Mouse (Mus musculus): Measurements from ENCODE around the gene Mybpc3.
"Not testable (repeated sequence)": the region's sequence is repeated elsewhere in the genome, so short reads cannot be mapped to it uniquely, and the experiment has no call there.

The Mybpc3 gene

GRCm38 (mm10) chr2:91087453-91087852 is 30.5 kb upstream of the Mybpc3 start:
- peak; percentile 69 to 78 for DNase-seq (ENCODE audit: low spot score in 2 of 2)

- no peak for DNase-seq (ENCODE audit: low spot score in 2 of 2)
These were observed 29.0 kb upstream of the Mybpc3 start for GRCm38 (mm10) chr2:91088987-91089386.

DNA sequence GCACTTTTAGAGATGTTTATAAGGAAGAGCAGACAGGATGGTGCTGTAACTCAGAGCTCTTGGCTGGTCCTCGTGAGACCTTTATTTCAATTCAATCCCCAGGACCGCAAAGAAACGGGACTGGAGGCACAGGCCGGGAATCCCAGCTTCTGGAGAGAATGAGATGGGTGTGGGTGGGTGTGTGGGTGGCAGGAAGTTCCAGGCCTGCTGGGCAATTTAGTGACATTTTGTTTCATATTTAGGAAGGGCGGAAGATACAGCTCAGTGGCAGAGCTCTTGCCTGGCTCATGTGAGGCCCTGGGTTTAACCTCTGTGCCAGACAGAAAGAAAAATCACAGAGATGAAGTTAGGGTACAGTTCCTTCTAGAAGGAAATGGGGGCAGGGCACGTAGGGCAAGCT is 27.7 kb upstream of the Mybpc3 start:
- DNase-seq (ENCODE audit: low spot score in 2 of 2), result no peak

DNA sequence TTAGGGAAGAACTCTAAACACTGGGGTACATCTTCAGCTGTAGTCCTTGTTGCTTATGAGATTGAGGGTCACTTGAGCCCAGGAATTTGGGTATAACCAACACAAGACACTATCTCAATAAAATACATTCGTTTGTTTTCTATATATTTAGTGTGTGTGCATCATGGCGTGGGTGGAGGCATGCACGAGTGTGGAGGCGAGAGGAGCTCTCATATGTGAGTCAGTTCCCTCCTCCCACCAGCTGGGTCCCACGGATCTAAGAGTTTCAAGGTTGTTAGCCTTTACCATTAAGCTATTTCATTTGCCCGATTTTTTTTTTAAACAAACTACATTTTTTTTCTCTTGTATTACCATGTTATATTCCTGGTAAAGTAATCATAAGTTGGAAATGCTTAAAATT is 27.1 kb upstream of the Mybpc3 start:
- DNase-seq (ENCODE audit: low spot score in 2 of 2), result no peak

DNA sequence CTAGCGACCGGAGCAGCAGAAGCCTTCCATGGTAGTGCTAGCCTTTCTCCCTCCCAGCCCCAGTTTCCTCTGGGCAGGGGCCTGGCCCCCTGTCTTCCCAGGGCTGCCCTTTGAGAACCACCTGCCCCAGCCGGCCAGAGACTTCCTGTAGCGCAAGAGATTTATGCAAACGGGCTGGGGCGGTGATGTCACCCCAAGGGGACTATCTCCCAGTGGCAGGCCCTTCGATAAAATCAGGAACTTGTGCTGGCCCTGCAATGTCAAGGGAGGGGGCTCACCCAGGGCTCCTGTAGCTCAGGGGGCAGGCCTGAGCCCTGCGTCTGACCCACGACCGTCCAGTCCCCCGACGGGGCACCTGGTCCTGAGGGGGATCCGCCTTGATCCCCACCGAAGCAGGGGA is 21.4 kb upstream of the Mybpc3 start:
- DNase-seq (ENCODE audit: low spot score in 2 of 2), result peak; percentile 30 to 71

- DNase-seq (ENCODE audit: low spot score in 2 of 2), result no peak
These were observed 20.9 kb upstream of the Mybpc3 start for GRCm38 (mm10) chr2:91097015-91097414.

DNA sequence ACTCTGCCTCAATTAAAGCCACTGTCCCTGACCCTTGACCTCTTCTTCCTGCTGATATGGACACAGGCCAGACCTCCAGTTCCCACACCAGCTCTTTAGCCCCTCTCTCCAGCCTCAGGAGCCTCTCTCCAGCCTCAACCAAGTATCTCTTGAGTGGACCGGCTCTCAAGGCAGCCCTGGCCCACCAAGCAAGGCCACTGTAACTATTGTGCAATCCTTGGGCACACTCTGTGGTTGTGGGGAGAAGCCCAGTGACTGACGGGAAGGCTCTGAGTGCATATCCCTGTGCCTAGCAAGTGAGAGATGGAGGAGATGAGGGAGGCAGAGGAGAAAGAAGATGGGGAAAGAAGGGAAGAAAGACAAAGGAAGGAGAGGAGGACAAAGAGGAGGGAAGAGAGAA is 19.8 kb upstream of the Mybpc3 start:
- DNase-seq (ENCODE audit: low spot score in 2 of 2), result no peak

DNA sequence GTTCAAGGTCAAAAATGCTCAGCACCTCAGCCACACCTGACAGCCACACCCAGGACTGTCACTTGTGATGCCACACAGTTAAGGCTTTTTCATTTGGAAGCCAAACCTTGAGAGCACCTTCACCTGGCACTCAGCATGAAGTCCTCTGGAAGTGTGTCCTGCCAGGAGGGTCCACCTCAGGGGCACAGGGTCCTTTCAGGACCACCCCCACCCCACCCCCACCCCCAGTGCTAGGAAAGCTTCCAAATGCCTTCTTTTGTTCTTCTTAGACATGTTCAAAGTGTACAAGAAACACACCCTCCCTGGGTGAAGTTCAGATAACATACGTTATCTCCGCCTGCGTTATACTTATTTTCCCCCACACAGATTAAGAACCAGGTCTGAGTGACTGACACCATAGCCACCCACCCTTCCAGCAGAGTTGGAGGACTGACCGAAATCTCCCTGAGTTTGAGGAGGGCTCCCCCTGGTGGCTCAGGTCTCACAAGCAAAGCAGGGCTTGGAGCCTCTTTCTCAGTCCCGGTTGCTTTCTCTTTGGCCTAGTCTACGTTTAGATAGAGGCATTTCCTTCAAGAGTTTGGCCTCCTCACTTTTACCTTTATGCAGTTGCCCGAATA is 16.7 kb upstream of the Mybpc3 start:
- peak; percentile 83 to 91 for DNase-seq (ENCODE audit: low spot score in 2 of 2)

DNA sequence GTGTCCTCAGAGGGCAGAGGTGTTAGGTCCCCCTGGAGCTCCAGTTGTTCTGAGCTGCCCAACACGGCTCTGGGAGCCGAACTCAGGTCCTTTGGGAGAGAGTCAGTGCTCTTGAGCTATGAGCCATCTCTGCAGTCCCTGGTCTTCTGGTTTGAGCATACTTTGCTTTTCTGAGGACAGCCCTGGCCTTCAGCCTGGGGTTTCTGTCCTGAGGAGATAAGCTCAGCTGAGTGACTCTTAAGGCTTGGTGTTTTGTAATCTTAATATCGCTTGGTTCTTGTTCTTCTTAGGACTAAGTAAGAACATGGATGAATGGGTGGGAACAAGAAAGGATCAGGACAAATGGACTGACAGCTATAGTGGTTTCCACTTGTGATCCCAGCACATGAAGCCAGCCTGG is 9.8 kb upstream of the Mybpc3 start:
- no peak for DNase-seq (ENCODE audit: low spot score in 2 of 2)

DNA sequence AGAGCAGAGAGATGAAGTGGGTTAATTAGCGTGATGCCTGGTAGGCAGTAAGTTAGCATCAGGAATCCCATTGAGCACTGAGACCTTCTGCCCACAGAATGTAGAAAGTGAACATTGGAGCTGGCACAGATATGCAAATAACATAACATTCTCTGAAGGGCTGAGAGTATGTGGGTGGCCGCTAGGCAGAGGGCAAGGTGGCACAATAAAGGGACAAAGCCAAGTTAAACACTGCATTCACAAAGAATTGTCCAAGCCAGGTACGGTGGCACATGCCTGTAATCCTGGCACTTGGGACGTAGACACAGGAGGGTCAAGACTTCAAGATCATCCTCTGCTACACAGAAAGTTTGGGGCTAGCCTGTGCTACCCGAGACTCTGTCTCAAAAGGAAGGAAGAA is 8.7 kb upstream of the Mybpc3 start:
- no peak for DNase-seq (ENCODE audit: low spot score in 2 of 2)

GRCm38 (mm10) chr2:91109807-91110385 is 8.0 kb upstream of the Mybpc3 start:
- no peak for DNase-seq (ENCODE audit: low spot score in 2 of 2)

DNA sequence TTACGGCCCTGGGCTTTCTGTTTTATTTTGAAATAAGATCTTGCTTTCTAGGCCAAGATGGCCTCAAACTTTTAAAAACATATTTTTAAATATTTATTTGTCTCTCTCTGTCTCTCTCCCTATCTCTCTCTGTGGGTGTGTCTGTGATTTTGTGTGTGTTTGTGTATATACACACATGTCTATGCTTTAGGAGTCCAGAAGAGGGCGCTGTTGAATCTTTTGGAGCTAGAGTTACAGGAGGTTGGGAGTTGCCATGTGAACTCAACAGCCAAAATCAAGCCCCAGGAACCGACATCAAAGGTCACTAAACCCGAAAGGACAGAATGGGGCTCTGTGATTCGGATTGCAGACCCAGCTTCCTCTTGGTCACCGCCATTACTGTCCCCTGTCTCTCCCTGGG is 7.5 kb upstream of the Mybpc3 start:
- DNase-seq (ENCODE audit: low spot score in 2 of 2), result no peak

DNA sequence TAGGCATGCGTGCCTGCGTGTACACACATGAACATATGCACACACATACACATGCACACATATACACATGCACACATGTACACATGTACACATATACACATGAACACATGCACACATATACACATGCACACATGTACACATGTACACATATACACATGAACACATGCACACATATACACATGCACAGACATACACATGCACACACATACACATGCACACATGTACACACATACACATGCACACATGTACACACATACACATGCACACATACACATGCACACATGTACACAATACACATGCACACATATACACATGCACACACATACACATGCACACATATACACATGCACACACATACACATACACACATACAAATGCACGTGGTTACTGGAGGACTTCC is 6.1 kb upstream of the Mybpc3 start:
- DNase-seq (ENCODE audit: low spot score in 2 of 2), result not testable (repeated sequence)

DNA sequence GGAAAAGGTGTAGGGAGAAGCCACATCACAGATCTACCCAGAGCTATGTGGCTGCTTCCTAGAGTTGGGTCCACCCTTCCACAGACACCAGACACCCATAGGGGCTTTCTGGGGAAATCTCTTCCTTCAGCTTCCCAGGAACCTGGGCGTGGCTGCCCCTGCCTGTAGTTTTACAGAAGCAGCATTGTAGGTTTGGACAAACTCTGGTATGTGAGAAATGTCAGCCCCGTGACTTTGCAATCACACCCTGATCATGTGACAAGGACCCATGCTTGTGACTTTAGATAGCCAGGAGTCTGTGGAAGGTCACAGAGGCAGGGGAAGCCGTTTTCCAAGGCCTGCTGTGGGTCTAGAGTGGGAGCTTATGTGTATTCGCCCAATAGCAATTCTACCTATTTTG is 5.5 kb upstream of the Mybpc3 start:
- DNase-seq (ENCODE audit: low spot score in 2 of 2), result no peak

GRCm38 (mm10) chr2:91113334-91113733 is 4.6 kb upstream of the Mybpc3 start:
- DNase-seq (ENCODE audit: low spot score in 2 of 2), result no peak

- DNase-seq (ENCODE audit: low spot score in 2 of 2), result no peak
These were observed 4.1 kb upstream of the Mybpc3 start for GRCm38 (mm10) chr2:91113852-91114251.

DNA sequence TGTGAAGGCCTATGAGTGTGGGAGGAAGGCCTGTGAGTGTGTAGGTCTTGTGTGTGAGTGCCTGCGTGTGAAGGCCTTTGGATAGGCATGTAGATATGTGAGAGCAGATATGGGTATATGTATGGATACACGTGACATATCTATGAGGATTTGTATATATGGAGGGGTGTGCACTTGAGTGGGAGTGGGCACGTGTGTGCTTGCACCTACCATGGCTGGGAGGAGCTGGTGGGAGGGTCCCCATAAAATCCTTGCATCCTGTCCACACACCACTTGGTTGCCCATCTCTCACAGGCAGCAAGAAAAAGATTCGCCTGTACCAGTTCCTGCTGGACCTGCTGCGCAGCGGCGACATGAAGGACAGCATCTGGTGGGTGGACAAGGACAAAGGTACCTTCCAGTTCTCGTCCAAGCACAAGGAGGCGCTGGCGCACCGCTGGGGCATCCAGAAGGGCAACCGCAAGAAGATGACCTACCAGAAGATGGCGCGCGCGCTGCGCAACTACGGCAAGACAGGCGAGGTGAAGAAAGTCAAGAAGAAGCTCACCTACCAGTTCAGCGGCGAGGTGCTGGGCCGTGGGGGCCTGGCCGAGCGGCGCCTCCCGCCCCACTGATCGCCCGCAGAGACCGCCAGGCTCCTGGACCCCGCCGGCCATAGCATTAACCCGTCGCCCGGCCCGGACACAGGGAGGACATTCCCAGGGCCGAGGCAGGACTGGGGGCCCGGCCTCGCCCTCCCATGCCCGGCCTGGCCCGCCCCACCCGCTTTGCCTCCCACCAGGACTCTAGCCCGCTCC is 3.0 kb upstream of the Mybpc3 start:
- peak in 1 of 2 experiments; percentile 30 for DNase-seq (ENCODE audit: low spot score in 2 of 2)

DNA sequence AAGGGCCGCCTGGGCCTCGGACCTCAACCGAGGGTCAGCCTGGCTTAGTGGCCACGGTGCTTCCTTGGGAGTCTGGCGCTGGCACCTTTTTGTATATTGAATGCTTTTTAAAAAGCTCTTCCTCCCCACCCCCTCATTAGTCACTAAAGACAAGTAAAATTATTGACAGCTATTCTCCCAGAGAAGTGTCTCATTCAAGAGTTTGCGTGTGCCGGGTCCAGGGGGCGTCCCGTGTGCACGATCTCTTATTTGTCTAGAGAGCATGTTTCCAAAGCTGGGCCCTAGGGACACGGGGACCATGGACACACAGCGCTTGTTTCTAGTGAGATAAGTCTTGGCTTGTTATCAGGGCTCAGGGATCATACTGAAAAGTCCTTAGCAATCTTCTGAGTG is 2.4 kb upstream of the Mybpc3 start:
- DNase-seq (ENCODE audit: low spot score in 2 of 2), result no peak

GRCm38 (mm10) chr2:91116842-91117241 is 1.1 kb upstream of the Mybpc3 start:
- DNase-seq (ENCODE audit: low spot score in 2 of 2), result no peak

DNA sequence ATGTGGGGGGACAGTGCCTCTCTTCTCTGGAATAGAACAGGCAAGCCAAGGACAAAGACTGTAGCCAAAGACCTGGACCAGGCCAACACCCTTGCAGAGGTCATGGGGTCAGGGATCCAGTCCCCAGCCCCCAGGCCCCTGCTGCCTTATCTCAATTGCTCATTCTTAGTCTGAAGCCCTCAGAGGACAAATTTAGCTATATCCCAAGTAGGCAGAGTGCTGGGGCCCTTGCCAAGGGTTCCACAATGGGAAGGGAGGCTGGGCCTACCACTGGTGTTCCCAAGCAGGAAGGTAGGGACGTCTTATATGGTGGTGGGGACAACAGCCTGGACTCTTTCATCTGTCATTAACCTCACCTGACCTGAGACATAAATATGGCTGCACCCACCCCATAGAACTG is 703 bp downstream of the Mybpc3 start:
- no peak for DNase-seq (ENCODE audit: low spot score in 2 of 2)

DNA sequence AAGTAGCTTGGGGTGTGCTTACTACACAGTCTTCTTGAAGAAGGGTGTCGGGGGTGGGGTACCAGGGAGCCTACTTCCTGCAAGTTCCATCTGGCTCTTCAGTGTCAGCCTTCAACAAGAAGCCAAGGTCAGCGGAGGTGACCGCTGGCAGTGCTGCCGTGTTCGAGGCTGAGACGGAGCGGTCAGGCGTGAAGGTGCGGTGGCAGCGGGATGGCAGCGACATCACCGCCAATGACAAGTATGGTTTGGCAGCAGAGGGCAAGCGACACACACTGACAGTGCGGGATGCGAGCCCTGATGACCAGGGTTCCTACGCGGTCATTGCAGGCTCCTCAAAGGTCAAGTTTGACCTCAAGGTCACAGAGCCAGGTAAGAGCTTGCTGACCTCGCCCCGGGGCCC is 1.1 kb downstream of the Mybpc3 start:
- no peak for DNase-seq (ENCODE audit: low spot score in 2 of 2)

DNA sequence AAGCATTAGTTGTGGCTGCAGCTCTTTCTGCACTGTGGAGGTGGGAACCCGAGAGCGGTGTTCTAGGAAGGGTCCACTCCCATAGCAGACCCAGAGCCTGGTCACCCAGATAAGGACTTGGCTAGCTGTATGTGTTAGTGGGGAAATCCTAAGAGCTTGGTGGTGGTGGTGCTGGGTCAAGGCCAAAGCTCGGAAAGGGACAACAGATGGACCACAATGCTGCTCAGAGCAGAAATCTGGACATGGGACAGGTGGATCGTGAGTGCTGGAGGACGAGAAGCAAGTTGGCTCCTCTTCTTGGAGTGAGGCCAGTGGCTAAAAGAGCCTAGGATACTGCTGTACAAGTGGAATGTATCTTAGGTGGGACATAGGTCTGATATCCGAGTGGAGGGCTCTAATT is 1.6 kb downstream of the Mybpc3 start:
- no peak for DNase-seq (ENCODE audit: low spot score in 2 of 2)

DNA sequence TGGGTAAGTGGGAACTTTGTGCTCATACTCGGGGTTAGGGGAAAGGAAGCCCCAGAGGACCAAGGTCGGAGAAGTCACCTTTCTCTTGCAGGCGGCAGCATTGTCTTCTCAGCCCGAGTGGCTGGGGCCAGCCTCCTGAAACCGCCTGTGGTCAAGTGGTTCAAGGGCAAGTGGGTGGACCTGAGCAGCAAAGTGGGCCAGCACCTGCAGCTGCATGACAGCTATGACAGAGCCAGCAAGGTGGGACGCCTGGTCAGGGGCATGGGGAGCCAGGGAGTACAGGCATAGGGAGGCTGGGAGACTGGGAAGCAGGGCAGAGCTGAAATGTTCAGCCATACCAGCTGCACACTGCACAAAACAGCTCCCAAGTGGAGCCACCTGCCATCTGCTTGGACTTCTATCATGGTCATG is 2.3 kb downstream of the Mybpc3 start:
- no peak for DNase-seq (ENCODE audit: low spot score in 2 of 2)
